Mouse (Mus musculus) lung, postnatal 0 days (tissue): ENCODE results near the gene Fxr2. TPM values are rescaled to one million over a fixed set of nuclear protein-coding genes. Genes with fewer than 3 reads are reported as not detected.
A peak's percentile ranks its signal among the peaks of the same experiment; 100 is the strongest.

Experiments used
- ATAC-seq: fragments of 200-750 bp; cut with Nextera tagmentation; 2 replicates; pipeline ENCODE4 v1.8.0; 2017; ENCODE audit warnings: moderate library complexity
- DNase-seq: peaks from one replicate; pipeline ENCODE4 v3.0.0-alpha.2; 2016; ENCODE audit warnings: low spot score
- H3K27ac ChIP-seq: fragments of 300-500 bp; sonication (generic); 2 replicates; pipeline ENCODE4 v1.5.1; 2014; ENCODE audit warnings: antibody characterized with exemption, mild to moderate bottlenecking, low read length, mixed read lengths
- H3K27me3 ChIP-seq: fragments of 300-500 bp; sonication (generic); replicated peaks from 2 replicates; pipeline ENCODE4 v1.6.1; 2014; ENCODE audit warnings: low read length, mixed read lengths; ENCODE audit not compliant: insufficient read depth
- H3K36me3 ChIP-seq: fragments of 300-500 bp; sonication (generic); 2 replicates; pipeline ENCODE4 v1.6.1; 2014; ENCODE audit warnings: low read length, mixed read lengths; ENCODE audit not compliant: insufficient read depth
- H3K4me1 ChIP-seq: fragments of 300-500 bp; sonication (generic); 2 replicates; pipeline ENCODE4 v1.6.1; 2014; ENCODE audit warnings: antibody characterized with exemption, low read depth, low read length, mixed read lengths; ENCODE audit not compliant: insufficient read depth
- H3K4me2 ChIP-seq: fragments of 300-500 bp; sonication (generic); replicated peaks from 2 replicates; pipeline ENCODE4 v1.6.1; 2014; ENCODE audit warnings: low read depth, mild to moderate bottlenecking, low read length, moderate library complexity, mixed read lengths
- H3K4me3 ChIP-seq: fragments of 300-500 bp; sonication (generic); 2 replicates; pipeline ENCODE4 v1.5.1; 2014; ENCODE audit warnings: low read depth, low read length
- H3K9ac ChIP-seq: fragments of 300-500 bp; sonication (generic); replicated peaks from 2 replicates; pipeline ENCODE4 v1.6.1; 2014; ENCODE audit warnings: low read depth, mild to moderate bottlenecking
- H3K9me3 ChIP-seq: fragments of 300-500 bp; sonication (generic); 2 replicates; pipeline ENCODE4 v1.6.1; 2016; ENCODE audit warnings: low read length, mixed read lengths
- CTCF ChIP-seq: IDR thresholded peaks from 2 replicates; pipeline ENCODE4 v1.5.1; 2016; ENCODE audit warnings: antibody characterized with exemption, mild to moderate bottlenecking
- EP300 ChIP-seq: IDR thresholded peaks from 2 replicates; pipeline ENCODE4 v1.6.1; 2016; ENCODE audit warnings: antibody characterized with exemption, mild to moderate bottlenecking, control low read depth
- WGBS: fragments of 180-500 bp; shearing (Covaris S2); extraction: QIAGEN DNeasy Blood & Tissue Kit; methylation state at CpG from one replicate; pipeline ENCODE4 v1.1.7; 2014; 5-methylcytosine and 5-hydroxymethylcytosine counted together
- polyA plus RNA-seq: library from polyadenylated mRNA; unstranded; fragments of >200 nt; fragmentation: Nextera tagmentation; extraction: Ambion mirVana; gene quantifications from 2 replicates; pipeline ENCODE4 v1.2.1, GENCODE M21; 2015

The Fxr2 gene
- polyA plus RNA-seq, 1 experiment from 2014 or later, result 17.9 TPM

DNA sequence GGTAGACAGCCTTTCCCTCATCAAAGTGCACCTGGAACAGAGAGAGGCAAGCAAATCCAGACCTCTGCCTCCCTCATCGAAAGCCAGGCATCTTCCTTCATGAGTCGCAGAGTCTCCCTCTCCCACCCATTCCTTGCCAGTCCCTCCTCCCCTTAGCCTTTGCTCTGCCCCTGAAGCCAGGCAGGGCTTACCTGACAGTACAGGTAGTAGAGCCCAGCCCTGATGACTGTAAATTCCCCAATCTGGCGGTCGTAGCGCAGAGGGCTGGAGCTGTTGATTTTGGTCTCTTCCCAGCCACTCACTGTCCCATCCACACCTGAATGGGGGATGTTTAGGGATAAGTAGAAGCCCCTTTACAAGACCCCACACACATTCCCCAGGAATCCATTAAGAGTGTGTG, 54.3 kb downstream of the Fxr2 start:
- Histone ChIP-seq H3K4me1 (peaks cover 34% of the 10 kb centered on the region), H3K4me3 (no peak overlapping the region), H3K9me3 (no peaks in the 10 kb centered on the region), H3K4me2 (peak overlapping the region; percentile 51; the same call in 1 of the 2 replicates), H3K36me3 (0 out of 2 replicates have a peak, but pooled peaks cover 6% of the 10 kb centered on the region), H3K27me3 (no peaks in the 10 kb centered on the region), H3K9ac (no peak overlapping the region), H3K27ac (peak overlapping the region; percentile 95; the same call in 1 of the 2 replicates)
- ATAC-seq (no peak), DNase-seq (no peak)
- TF ChIP-seq CTCF (no peak), EP300 (no peak)
- WGBS, result 51% methylated on average over 5 of the region's 5 CpGs

DNA sequence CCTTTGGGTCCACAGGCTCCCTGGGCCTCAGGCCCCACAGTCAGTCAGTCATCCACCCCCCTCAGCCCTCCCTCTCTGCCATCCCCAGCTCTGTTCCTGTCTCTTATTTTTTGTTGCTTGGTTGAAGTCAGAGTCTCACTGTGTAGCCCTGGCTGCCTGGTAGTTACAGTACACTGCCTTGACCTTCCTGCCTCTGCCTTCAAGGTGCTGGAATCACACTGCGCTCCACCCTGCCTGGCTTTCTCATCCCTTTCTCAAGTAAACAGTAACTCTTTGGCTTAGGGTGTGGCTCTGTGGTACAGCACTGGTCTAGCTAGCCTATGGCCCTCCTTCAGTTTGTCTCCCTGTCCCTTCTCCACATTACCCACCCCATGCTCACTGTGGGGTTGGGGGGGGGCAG, 57.1 kb downstream of the Fxr2 start:
- WGBS, result 91% methylated on average over 1 of the region's 1 CpGs

DNA sequence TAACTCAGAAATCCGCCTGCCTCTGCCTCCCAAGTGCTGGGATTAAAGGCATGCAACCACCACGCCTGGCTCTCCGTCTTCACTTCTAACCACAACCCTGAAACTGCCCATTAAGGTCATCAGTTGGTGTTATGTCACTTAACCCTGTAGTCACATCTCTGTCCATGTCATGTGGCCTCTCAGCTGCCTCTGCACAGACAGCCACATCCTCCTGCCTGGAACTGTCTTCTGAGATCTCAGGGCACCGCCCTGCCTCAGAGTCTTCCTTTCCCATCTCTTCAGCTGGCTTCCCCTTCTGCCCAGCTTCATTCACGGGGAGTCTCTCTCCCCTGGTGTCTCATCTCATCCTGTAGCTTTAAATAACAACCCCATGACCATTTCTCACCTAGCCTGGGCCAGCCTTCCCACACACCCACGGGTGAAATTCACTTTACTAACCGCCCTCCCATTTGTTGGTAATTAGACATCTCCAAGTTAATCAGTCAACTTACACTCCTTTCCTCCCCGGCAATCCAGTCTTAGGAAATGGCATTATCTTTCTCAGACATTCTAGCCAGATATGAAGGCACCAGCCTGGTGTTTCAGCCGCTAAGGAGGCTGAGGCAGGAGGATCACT, 59.5 kb downstream of the Fxr2 start:
- no peak overlapping the region for H3K27ac ChIP-seq
- DNase-seq (no peak), ATAC-seq (no peak)
- 0 out of 2 replicates have a peak, but pooled peaks cover 6% of the 10 kb centered on the region for H3K36me3 ChIP-seq
- 72% methylated on average over 9 of the region's 9 CpGs for whole genome bisulfite sequencing
- no peak overlapping the region for H3K4me3 ChIP-seq
- no peak overlapping the region for H3K9ac ChIP-seq
- peaks cover 7% of the 10 kb centered on the region; the same call in 1 of the 2 replicates for H3K4me1 ChIP-seq
- no peak overlapping the region for H3K4me2 ChIP-seq
- no peak for TF ChIP-seq EP300
- no peak for TF ChIP-seq CTCF
- H3K27me3 ChIP-seq, result no peaks in the 10 kb centered on the region
- no peaks in the 10 kb centered on the region for H3K9me3 ChIP-seq

More for the DNA sequence above, 57.1 kb downstream of the Fxr2 start:
- Histone ChIP-seq H3K9me3 (no peaks in the 10 kb centered on the region), H3K27me3 (no peaks in the 10 kb centered on the region), H3K36me3 (0 out of 2 replicates have a peak, but pooled peaks cover 6% of the 10 kb centered on the region), H3K4me1 (peaks cover 17% of the 10 kb centered on the region), H3K4me3 (no peak overlapping the region), H3K4me2 (no peak overlapping the region), H3K27ac (no peak overlapping the region), H3K9ac (no peak overlapping the region)
- DNase-seq (no peak), ATAC-seq (no peak)
- no peak for TF ChIP-seq CTCF
- no peak for TF ChIP-seq EP300

- H3K27ac ChIP-seq, result no peak overlapping the region
- H3K4me1 ChIP-seq, result peaks cover 7% of the 10 kb centered on the region; the same call in 1 of the 2 replicates
- ATAC-seq (no peak), DNase-seq (no peak)
- 87% methylated on average over 5 of the region's 6 CpGs for WGBS
- 0 out of 2 replicates have a peak, but pooled peaks cover 6% of the 10 kb centered on the region for H3K36me3 ChIP-seq
- no peaks in the 10 kb centered on the region for H3K27me3 ChIP-seq
- no peak overlapping the region for H3K4me3 ChIP-seq
- H3K9me3 ChIP-seq, result no peaks in the 10 kb centered on the region
- TF ChIP-seq EP300 (no peak), CTCF (no peak)
- no peak overlapping the region for H3K4me2 ChIP-seq
- H3K9ac ChIP-seq, result no peak overlapping the region
Observed at GRCm38 (mm10) chr11:69692863-69693262, 60.1 kb downstream of the Fxr2 start.

DNA sequence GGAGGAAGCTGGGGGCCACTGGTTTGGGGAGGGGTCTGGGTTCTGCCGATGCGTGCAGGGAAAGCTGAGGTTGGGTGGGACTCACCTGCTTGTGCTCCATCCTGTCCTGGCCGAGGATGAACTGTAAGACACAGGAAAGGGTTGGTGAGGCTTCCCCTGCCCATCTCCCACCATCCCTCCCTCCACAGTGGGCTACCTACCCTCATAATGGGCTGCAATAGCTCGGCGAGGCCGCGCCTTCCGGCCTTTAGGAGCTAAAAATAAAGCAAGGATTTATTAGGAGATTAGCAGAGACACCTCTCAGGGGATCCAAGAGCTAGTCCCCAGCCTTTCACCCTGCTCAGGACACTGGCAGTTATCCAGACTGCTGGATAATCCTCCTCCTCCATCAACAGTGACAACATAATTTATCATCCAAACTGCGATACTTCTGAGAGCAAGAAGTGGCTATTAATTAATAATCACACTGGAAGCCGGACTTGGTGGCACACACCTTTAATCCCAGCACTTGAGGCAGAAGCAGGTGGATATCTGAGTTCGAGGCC, 60.7 kb downstream of the Fxr2 start:
- no peak overlapping the region for H3K4me3 ChIP-seq
- no peak for ATAC-seq
- DNase-seq, result no peak
- no peak overlapping the region for H3K4me2 ChIP-seq
- 56% methylated on average over 11 of the region's 11 CpGs for WGBS
- H3K9me3 ChIP-seq, result no peaks in the 10 kb centered on the region
- H3K36me3 ChIP-seq, result 0 out of 2 replicates have a peak, but pooled peaks cover 6% of the 10 kb centered on the region
- H3K27me3 ChIP-seq, result no peaks in the 10 kb centered on the region
- peaks cover 7% of the 10 kb centered on the region; the same call in 1 of the 2 replicates for H3K4me1 ChIP-seq
- no peak overlapping the region for H3K27ac ChIP-seq
- no peak overlapping the region for H3K9ac ChIP-seq
- TF ChIP-seq EP300, result no peak
- TF ChIP-seq CTCF, result no peak

GRCm38 (mm10) chr11:69695046-69695360, 62.2 kb downstream of the Fxr2 start:
- Histone ChIP-seq H3K4me1 (peaks cover 7% of the 10 kb centered on the region; the same call in 1 of the 2 replicates), H3K27ac (peak overlapping the region; percentile 87), H3K27me3 (no peaks in the 10 kb centered on the region), H3K4me2 (peak overlapping the region; percentile 85), H3K9me3 (no peaks in the 10 kb centered on the region), H3K36me3 (0 out of 2 replicates have a peak, but pooled peaks cover 6% of the 10 kb centered on the region), H3K9ac (peak overlapping the region; percentile 87), H3K4me3 (peak overlapping the region; percentile 64)
- DNase-seq, result peak; percentile 44
- no peak; the same call in 1 of the 2 replicates for ATAC-seq
- WGBS, result 20% methylated on average over 6 of the region's 6 CpGs
- TF ChIP-seq CTCF (no peak), EP300 (no peak)
